Mouse (Mus musculus) forebrain, embryonic 11.5 days (tissue): ENCODE results near the gene Arhgef2. TPM values are rescaled to one million over a fixed set of nuclear protein-coding genes. Genes with fewer than 3 reads are reported as not detected.

Source experiments
- ATAC-seq: fragments of 200-750 bp; cut with Nextera tagmentation; replicated peaks from 2 replicates; pipeline ENCODE4 v1.8.0; 2017; ENCODE audit warnings: moderate TSS enrichment; ENCODE audit not compliant: low FRiP score
- DNase-seq: peaks from one replicate; pipeline ENCODE4 v3.0.0-alpha.2; 2017; ENCODE audit warnings: low spot score
- H3K27ac ChIP-seq: fragments of 300-500 bp; sonication (generic); 2 replicates; pipeline ENCODE4 v1.5.1; 2014; ENCODE audit warnings: low read depth, low read length
- H3K27me3 ChIP-seq: fragments of 300-500 bp; sonication (generic); 2 replicates; pipeline ENCODE4 v1.6.1; 2014; ENCODE audit warnings: mild to moderate bottlenecking, low read length, mixed read lengths; ENCODE audit not compliant: control insufficient read depth, insufficient read depth
- H3K36me3 ChIP-seq: fragments of 300-500 bp; sonication (generic); 2 replicates; pipeline ENCODE4 v1.6.1; 2014; ENCODE audit warnings: mild to moderate bottlenecking, low read length, moderate library complexity, mixed read lengths; ENCODE audit not compliant: control insufficient read depth, insufficient read depth
- H3K4me1 ChIP-seq: fragments of 300-500 bp; sonication (generic); replicated peaks from 2 replicates; pipeline ENCODE4 v1.6.1; 2014; ENCODE audit warnings: low read length, mixed read lengths; ENCODE audit not compliant: control insufficient read depth, insufficient read depth
- H3K4me2 ChIP-seq: fragments of 300-500 bp; sonication (generic); 2 replicates; pipeline ENCODE4 v1.6.1; 2014; ENCODE audit warnings: low read depth, mild to moderate bottlenecking, low read length, moderate library complexity, mixed read lengths; ENCODE audit not compliant: severe bottlenecking
- H3K4me3 ChIP-seq: fragments of 300-500 bp; sonication (generic); 2 replicates; pipeline ENCODE4 v1.5.1; 2014; ENCODE audit warnings: low read depth, low read length
- H3K9ac ChIP-seq: fragments of 300-500 bp; sonication (generic); 2 replicates; pipeline ENCODE4 v1.6.1; 2014; ENCODE audit warnings: low read length
- H3K9me3 ChIP-seq: fragments of 300-500 bp; sonication (generic); 2 replicates; pipeline ENCODE4 v1.6.1; 2016; ENCODE audit warnings: low read length, mixed read lengths; ENCODE audit not compliant: control insufficient read depth
- WGBS: fragments of 180-500 bp; shearing (Covaris S2); extraction: QIAGEN DNeasy Blood & Tissue Kit; methylation state at CpG from one replicate; pipeline ENCODE4 v1.1.7; 2014; 5-methylcytosine and 5-hydroxymethylcytosine counted together
- polyA plus RNA-seq: library from polyadenylated mRNA; unstranded; fragments of >200 nt; fragmentation: Nextera tagmentation; extraction: Ambion mirVana; gene quantifications from 2 replicates; pipeline ENCODE4 v1.2.1, GENCODE M21; 2014

Arhgef2 gene
- polyA plus RNA-seq, 1 experiment from 2014 or later = 123 TPM

DNA sequence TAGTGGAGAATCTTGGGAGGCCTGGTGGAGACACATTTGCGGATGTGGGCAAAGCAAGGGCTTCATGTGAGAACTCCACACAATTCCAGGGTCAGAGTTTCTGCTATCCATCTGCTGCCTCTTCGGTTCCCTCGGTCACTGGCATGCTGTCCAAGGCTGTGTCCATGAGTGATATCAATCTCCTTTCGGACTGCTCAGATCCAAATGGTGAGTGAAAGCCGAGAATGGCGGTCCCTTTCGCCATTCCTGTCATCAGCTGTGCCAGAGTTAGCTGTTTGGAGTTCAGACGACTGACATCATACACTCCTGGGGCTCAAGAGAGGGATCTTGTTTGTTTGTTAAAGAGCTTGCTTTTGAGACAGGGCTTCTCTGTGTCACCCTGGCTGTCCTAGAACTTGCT lies 8.7 kb downstream of the Arhgef2 start:
- no peak overlapping the region for H3K9ac ChIP-seq
- H3K27ac ChIP-seq = no peak overlapping the region
- no peaks in the 10 kb centered on the region for H3K27me3 ChIP-seq
- no peak overlapping the region for H3K4me3 ChIP-seq
- ATAC-seq (no peak), DNase-seq (no peak)
- H3K4me2 ChIP-seq = no peak overlapping the region
- H3K4me1 ChIP-seq = no peaks in the 10 kb centered on the region
- no peaks in the 10 kb centered on the region for H3K36me3 ChIP-seq
- H3K9me3 ChIP-seq = no peaks in the 10 kb centered on the region
- 85% methylated on average over 8 of the region's 8 CpGs for WGBS

DNA sequence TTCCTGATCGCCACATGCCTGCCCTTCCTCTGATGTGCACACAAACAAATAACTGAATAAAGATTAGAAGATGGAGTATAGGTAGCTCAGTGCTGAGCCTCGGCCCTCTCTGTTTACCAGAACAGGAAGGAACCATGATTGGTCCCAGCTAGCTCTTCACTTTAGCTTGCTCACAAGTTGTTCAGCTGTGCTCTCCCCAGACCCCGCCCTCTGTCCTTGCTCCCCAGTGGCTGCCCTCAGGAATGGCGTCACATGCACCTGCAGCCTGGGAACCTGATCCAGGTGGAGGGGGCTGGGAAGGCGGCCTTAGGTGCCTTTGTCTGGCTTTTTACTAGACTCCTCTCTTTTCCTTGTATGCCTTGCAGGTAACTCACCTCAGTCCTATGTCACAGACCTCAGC lies 9.4 kb downstream of the Arhgef2 start:
- no peak overlapping the region for H3K4me3 ChIP-seq

DNA sequence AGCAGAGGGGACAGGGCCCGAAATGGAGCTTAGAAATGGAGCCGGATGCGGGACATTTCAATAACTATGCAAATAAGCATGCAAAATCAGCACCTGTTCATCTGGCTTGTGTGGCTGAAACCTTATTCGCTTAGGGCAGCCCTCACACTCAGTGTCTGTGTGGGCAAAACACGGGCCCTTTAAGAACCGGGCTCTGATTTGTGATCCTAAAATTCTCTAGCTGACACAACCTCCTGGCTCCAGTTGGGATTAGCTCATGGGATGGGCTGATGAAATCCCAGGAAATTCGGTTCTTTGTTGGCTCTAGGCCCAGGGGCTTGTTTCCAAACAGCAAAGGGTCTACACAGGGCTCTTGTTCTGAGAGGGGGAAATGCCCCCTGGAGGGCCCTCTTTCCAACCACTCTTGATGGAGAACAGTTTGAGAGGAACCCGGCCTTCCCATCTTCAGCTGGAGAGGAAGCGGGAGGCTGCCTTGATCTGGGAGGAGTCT lies 10.2 kb downstream of the Arhgef2 start:
- no peak overlapping the region for H3K27ac ChIP-seq
- no peaks in the 10 kb centered on the region for H3K9me3 ChIP-seq
- H3K4me2 ChIP-seq = no peak overlapping the region
- no peak overlapping the region for H3K9ac ChIP-seq
- H3K27me3 ChIP-seq = no peaks in the 10 kb centered on the region
- no peak for DNase-seq
- no peak overlapping the region for H3K4me3 ChIP-seq
- WGBS = 56% methylated on average over 9 of the region's 9 CpGs
- H3K4me1 ChIP-seq = no peaks in the 10 kb centered on the region
- H3K36me3 ChIP-seq = no peaks in the 10 kb centered on the region
- no peak for ATAC-seq

More for the DNA sequence above, 9.4 kb downstream of the Arhgef2 start:
- Histone ChIP-seq H3K27me3 (no peaks in the 10 kb centered on the region), H3K36me3 (no peaks in the 10 kb centered on the region), H3K27ac (no peak overlapping the region), H3K9me3 (no peaks in the 10 kb centered on the region), H3K4me1 (no peaks in the 10 kb centered on the region), H3K4me2 (no peak overlapping the region), H3K9ac (no peak overlapping the region)
- DNase-seq (no peak), ATAC-seq (no peak)
- 66% methylated on average over 5 of the region's 5 CpGs for WGBS

DNA sequence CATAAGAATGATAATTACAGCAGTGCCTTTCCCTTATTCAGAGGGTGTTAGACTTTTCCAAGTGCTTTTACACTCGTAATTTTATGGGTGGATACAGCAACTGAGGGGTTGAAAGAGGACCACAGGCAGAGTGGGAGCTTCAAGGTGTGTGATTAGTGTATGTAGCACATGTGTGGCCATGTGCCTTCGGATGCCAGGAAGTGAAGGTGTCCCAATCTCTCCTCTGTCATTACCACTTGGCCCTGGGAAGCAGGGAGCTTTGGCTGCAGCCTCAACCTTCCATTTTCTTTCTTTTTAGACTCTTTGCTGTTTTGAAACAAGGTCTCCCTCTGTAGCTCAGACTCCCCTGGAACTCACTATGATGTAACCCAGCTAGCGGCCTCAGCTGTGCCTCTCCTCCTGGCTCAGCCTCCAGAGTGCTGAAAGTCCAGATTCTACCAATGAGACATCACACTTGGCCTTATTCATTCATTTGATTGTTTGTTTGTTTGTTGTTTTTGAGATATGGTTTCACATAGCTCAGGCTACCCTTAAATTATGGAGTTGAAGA lies 11.3 kb downstream of the Arhgef2 start:
- Histone ChIP-seq H3K27ac (no peak overlapping the region), H3K4me2 (no peak overlapping the region), H3K9me3 (no peaks in the 10 kb centered on the region), H3K36me3 (no peaks in the 10 kb centered on the region), H3K4me3 (no peak overlapping the region), H3K27me3 (no peaks in the 10 kb centered on the region), H3K9ac (no peak overlapping the region), H3K4me1 (no peaks in the 10 kb centered on the region)
- 80% methylated on average over 3 of the region's 3 CpGs for WGBS
- no peak for ATAC-seq
- no peak for DNase-seq

DNA sequence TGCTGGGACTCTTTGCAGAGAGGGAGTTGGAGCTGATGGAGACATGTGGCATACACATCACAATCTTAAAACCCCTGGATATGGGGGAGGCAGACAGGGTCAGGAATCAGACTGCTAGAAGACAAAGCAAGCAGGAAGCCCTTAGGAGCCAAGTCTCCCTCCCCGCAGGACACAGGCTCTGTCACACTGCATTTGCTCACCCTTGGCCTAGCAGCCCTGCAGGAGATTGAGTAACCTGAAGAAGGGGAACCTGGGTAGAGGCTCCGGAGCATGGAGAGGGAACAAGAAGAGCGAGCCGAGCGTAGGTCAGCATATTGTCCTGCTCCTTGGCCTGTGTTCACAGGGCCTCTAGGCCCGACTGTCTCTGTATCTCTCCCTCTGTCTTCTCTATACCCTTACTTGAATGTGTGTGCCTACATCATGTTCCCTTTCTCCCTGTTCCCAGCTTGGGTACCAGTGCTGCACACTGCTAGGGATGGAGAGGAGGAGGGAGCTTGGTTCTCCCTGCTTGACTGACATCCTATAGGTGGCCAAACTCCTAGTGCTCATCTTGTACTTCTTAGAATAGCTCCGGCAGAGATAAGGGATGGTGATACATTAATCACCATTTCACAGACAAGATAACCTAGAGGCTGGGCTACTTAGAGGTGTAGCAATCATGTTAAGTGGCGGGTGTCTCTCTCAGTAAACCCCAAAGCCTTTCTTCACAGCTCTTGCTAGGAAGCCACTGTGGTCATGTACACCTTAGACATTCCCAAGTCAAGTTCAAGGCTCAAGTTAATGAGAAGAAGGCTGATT lies 12.5 kb downstream of the Arhgef2 start:
- DNase-seq = no peak
- no peak overlapping the region for H3K9ac ChIP-seq
- no peaks in the 10 kb centered on the region for H3K36me3 ChIP-seq
- no peaks in the 10 kb centered on the region for H3K27me3 ChIP-seq
- no peak overlapping the region for H3K27ac ChIP-seq
- H3K9me3 ChIP-seq = no peaks in the 10 kb centered on the region
- no peak overlapping the region for H3K4me3 ChIP-seq
- no peak overlapping the region for H3K4me2 ChIP-seq
- 84% methylated on average over 8 of the region's 8 CpGs for WGBS
- no peaks in the 10 kb centered on the region; the same call in 1 of the 2 replicates for H3K4me1 ChIP-seq
- ATAC-seq = no peak

DNA sequence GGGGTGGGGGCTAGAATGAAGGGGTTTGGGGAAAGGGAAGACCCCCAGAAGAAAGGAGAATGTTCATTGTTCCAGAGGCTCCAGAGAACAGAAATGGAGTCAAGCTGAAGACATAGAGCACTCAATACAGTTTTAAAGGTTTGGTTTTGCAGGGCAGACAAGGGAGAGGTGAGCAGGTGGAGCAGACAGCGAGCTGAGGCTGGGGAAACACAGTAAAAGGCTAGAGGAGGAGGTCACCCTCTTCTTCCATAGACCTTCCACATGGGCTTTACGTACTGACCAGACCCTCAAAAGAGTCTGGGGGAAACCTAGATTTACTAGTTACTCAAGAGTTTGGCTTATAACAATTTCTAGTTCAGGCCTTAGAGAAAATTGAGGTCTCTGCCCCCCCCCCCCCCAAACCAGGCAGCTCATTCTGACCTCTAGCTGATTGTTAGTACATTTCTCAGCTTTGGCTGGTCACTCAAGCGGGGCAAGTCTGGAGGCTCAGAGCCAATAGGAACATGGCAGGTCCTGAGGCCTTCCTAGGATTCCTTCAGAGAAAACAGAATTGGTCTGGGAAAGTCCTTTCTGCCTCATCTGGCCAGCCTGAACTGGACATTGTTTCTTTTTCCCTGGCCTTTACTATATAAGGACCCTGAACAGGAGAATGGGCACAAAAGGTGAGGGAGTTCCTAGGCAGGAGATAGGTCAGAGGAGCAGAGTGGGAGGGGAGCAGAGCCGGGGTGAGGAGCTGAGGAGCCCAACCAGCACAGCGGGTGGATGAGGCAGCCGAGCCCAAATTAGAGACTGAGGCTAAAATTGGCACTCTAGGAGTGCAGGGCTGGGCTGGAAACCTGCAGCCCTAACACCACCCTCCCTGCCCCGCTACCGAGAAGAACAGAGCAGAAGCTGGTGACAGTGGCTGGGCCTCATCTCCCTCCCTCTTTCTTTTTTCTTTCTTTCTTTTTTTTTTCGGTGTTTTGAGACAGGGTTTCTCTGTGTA lies 13.6 kb downstream of the Arhgef2 start:
- Histone ChIP-seq H3K4me1 (peaks cover 9% of the 10 kb centered on the region), H3K4me2 (no peak overlapping the region), H3K9ac (no peak overlapping the region), H3K36me3 (no peaks in the 10 kb centered on the region), H3K9me3 (no peaks in the 10 kb centered on the region), H3K27ac (no peak overlapping the region), H3K27me3 (no peaks in the 10 kb centered on the region), H3K4me3 (no peak overlapping the region)
- no peak for ATAC-seq
- no peak for DNase-seq
- WGBS = 33% methylated on average over 9 of the region's 9 CpGs

DNA sequence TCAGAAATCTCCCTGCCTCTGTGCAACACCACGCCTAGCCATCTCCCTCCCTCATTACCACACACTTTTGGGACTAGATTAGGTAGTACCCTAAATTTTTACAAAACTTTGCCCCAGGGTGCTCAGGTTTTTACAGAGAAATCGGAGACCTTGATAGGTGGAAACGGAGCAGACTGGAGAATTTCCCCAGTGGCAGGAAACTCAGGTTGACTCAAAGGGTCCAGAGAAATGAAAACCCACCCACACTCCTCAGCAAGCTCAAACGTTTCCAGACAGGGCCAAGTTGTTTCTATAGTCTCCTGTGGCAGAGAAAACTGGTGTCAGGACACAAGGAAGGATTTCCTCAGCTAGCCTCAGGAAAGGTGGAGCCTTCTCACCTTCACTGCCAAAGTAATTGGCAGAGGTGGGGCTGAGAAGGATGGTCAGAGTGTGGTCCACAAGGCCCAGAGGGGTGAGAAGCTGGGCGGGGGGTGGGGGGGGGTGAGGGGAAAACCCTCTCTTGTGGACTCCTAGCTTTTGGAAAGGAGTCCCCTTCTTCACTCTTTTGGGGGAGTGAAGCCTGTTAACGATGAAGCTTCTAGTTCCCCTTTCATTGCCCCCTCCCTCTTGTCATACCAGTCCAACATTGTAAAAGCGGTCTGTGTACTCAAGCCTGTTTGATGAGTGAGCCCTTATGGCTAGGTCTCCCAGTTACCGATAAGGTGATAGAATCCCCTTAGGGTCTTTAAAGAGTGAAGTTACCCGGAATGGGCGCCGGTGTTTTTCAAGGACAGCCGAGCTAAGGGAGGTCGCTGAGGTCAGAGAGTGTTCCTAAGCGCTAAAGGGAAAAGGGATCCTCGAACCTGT lies 14.6 kb downstream of the Arhgef2 start:
- WGBS = 16% methylated on average over 15 of the region's 15 CpGs
- Histone ChIP-seq H3K36me3 (no peaks in the 10 kb centered on the region; the same call in 1 of the 2 replicates), H3K27me3 (no peaks in the 10 kb centered on the region), H3K9me3 (no peaks in the 10 kb centered on the region), H3K9ac (peak overlapping the region; percentile 97), H3K4me1 (peaks cover 14% of the 10 kb centered on the region), H3K27ac (no peak overlapping the region), H3K4me2 (peak overlapping the region; percentile 93), H3K4me3 (peak overlapping the region; percentile 90)
- peak; percentile 16; the same call in 1 of the 2 replicates for ATAC-seq
- no peak for DNase-seq
